Mouse (Mus musculus): ENCODE results near the gene Aqp7.

DNA sequence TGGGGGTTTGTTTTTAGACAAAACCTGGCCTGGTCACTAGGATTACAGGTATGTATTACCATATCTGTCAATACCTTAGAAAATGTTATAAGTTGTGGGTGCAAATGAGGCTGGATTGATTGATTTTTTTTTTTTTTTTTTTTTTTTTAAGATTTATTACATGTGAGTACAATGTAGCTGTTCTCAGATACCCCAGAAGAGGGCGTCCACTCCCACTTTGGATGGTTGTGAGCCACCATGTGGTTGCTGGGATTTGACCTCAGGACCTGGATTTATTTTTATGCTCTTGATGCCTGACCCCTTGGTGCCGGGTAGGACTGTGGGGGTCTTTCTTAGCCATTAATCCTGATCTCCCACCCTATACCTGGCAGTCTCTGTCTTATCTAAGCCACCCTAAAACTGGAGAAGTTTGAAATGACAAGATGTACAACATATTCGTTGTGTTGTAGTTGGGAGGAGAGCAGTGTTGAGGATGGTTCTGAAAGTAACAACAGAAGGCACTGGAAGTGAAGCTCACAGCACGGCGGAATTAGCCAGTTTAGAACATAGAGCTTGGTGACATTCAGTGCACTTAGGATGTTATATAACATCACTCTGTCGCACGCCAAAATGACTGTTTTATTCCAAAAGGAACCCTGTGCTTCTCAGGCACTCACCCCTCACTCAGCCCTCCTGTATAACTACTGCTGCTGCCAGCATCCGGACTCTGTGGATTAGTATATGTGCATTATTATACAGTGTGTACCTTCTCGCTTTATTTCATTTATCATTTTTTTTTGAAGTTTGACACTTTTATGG, 46.9 kb downstream of the Aqp7 start:
- TF ChIP-seq CTCF (IDR thresholded peaks at IDR 0.05; ENCODE audit: borderline replicate concordance, control insufficient read depth, extremely low read depth, insufficient read depth, low read length, poor library complexity) = no peak
- no peak for TF ChIP-seq POLR2A (IDR thresholded peaks at IDR 0.05; ENCODE audit: control insufficient read depth, extremely low read depth, insufficient read depth, low read length, poor library complexity)

Measured in thymus, adult 2 months (tissue).